Mouse (Mus musculus): ENCODE measurements around the gene Tppp3.

The Tppp3 gene

GRCm38 (mm10) chr8:105433511-105433910 lies 37.8 kb downstream of the Tppp3 start:
- no peak for DNase-seq (ENCODE audit: low read depth, low spot score)

GRCm38 (mm10) chr8:105433021-105433420 lies 38.3 kb downstream of the Tppp3 start:
- DNase-seq (ENCODE audit: low read depth, low spot score), result no peak

- DNase-seq (ENCODE audit: low read depth, low spot score), result no peak
Measured at GRCm38 (mm10) chr8:105431743-105432515, 39.4 kb downstream of the Tppp3 start.

- DNase-seq (ENCODE audit: low read depth, low spot score), result no peak
Measured at GRCm38 (mm10) chr8:105426878-105427277, 44.4 kb downstream of the Tppp3 start.

GRCm38 (mm10) chr8:105422006-105422405 lies 49.3 kb downstream of the Tppp3 start:
- no peak for DNase-seq (ENCODE audit: low read depth, low spot score)

- no peak for DNase-seq (ENCODE audit: low read depth, low spot score)
Measured at GRCm38 (mm10) chr8:105419800-105420199, 51.5 kb downstream of the Tppp3 start.

- DNase-seq (ENCODE audit: low read depth, low spot score), result no peak
Measured at GRCm38 (mm10) chr8:105418992-105419391, 52.3 kb downstream of the Tppp3 start.
